Mouse (Mus musculus): ENCODE data around the gene Trim30a.

- TF ChIP-seq POLR2A (IDR thresholded peaks at IDR 0.05; ENCODE audit: insufficient read depth, low read length), result no peak
- no peak for TF ChIP-seq CTCF (IDR thresholded peaks at IDR 0.05; ENCODE audit: low read depth, low read length)
Observed at GRCm38 (mm10) chr7:104401140-104401539, 63.9 kb downstream of the Trim30a start.

All from ES-Bruce4 (cell line).